Mouse (Mus musculus) MEL (cell line): Measurements from ENCODE around the gene Wasf2. TPM values are rescaled to one million over a fixed set of nuclear protein-coding genes. Genes with fewer than 3 reads are reported as not detected.

Experiments
- DNase-seq: peaks from one replicate; pipeline ENCODE4 v3.0.0; 2011; ENCODE audit warnings: low read depth, low spot score
- H3K27ac ChIP-seq: 2 replicates; pipeline ENCODE4 v1.5.1; 2012; ENCODE audit warnings: low read depth, mild to moderate bottlenecking, control low read depth, low read length, moderate library complexity; ENCODE audit not compliant: control insufficient read depth
- H3K27me3 ChIP-seq, 2 experiments: fragments of 150-350 bp in 1 of 2; sonication (generic) in 1 of 2; 2 replicates each; pipeline ENCODE4 v1.6.1; 2012; ENCODE audit warnings: low read length in 2 of 2, mild to moderate bottlenecking in 2 of 2, improper control_type of control experiment in 1 of 2, moderate library complexity in 1 of 2; ENCODE audit not compliant: insufficient read depth in 2 of 2, control insufficient read depth in 1 of 2
- H3K36me3 ChIP-seq, 2 experiments: 2 replicates each; pipeline ENCODE4 v1.6.1; 2012 to 2014; ENCODE audit warnings: low read length in 2 of 2, improper control_type of control experiment in 1 of 2, inconsistent platforms in 1 of 2, mild to moderate bottlenecking in 1 of 2; ENCODE audit not compliant: insufficient read depth in 2 of 2, control insufficient read depth in 1 of 2
- H3K4me1 ChIP-seq, 2 experiments: fragments of 150-350 bp in 1 of 2; sonication (generic) in 1 of 2; 2 replicates each; pipeline ENCODE4 v1.6.1; 2012; ENCODE audit warnings: low read length in 2 of 2, improper control_type of control experiment in 1 of 2, mild to moderate bottlenecking in 1 of 2; ENCODE audit not compliant: insufficient read depth in 2 of 2, control insufficient read depth in 1 of 2
- H3K4me3 ChIP-seq, 2 experiments: fragments of 150-350 bp in 1 of 2; sonication (generic) in 1 of 2; 2 replicates each; pipeline ENCODE4 v1.5.1; 2012; ENCODE audit warnings: low read depth in 2 of 2, low read length in 2 of 2, mild to moderate bottlenecking in 2 of 2, moderate library complexity in 2 of 2, control low read depth in 1 of 2, improper control_type of control experiment in 1 of 2; ENCODE audit not compliant: control insufficient read depth in 1 of 2, insufficient read depth in 1 of 2
- H3K79me2 ChIP-seq: 2 replicates; pipeline ENCODE4 v1.6.1; 2012; ENCODE audit warnings: mild to moderate bottlenecking, low read length, moderate library complexity; ENCODE audit not compliant: control insufficient read depth, poor library complexity, insufficient read depth
- H3K9ac ChIP-seq: 2 replicates; pipeline ENCODE4 v1.6.1; 2012; ENCODE audit warnings: low read depth, mild to moderate bottlenecking, control low read depth, low read length, moderate library complexity; ENCODE audit not compliant: control insufficient read depth, poor library complexity, severe bottlenecking
- H3K9me3 ChIP-seq: fragments of 150-350 bp; sonication (generic); replicated peaks from 2 replicates; pipeline ENCODE4 v1.6.1; 2012; ENCODE audit warnings: mild to moderate bottlenecking, low read length, improper control_type of control experiment, moderate library complexity; ENCODE audit not compliant: insufficient read depth
- BHLHE40 ChIP-seq: IDR thresholded peaks from 2 replicates; pipeline ENCODE4 v1.6.1; 2012; ENCODE audit warnings: low read depth, mild to moderate bottlenecking, inconsistent platforms, low read length, improper control_type of control experiment, borderline replicate concordance
- GATA1 ChIP-seq: IDR thresholded peaks from 2 replicates; pipeline ENCODE4 v1.6.1; 2011; ENCODE audit warnings: low read depth, low read length, improper control_type of control experiment
- MYC ChIP-seq: IDR thresholded peaks from 2 replicates; pipeline ENCODE4 v1.6.1; 2011; ENCODE audit warnings: low read depth, mild to moderate bottlenecking, low read length, improper control_type of control experiment, moderate library complexity
- NELFE ChIP-seq: IDR thresholded peaks from 2 replicates; pipeline ENCODE4 v1.6.1; 2011; ENCODE audit warnings: low read depth, low read length, improper control_type of control experiment
- NRF1 ChIP-seq: IDR thresholded peaks from 2 replicates; pipeline ENCODE4 v1.6.1; 2014; ENCODE audit warnings: low read depth, mild to moderate bottlenecking, inconsistent platforms, low read length, improper control_type of control experiment, moderate library complexity; ENCODE audit not compliant: poor library complexity, insufficient read depth, severe bottlenecking
- POLR2A ChIP-seq, 2 experiments: IDR thresholded peaks; 2 replicates each; pipeline ENCODE4 v1.6.1; 2011 to 2012; ENCODE audit warnings: low read length in 2 of 2, mild to moderate bottlenecking in 2 of 2, control low read depth in 1 of 2, improper control_type of control experiment in 1 of 2, low read depth in 1 of 2, moderate library complexity in 1 of 2; ENCODE audit not compliant: control insufficient read depth in 1 of 2, insufficient read depth in 1 of 2, poor library complexity in 1 of 2
- RCOR1 ChIP-seq: IDR thresholded peaks from 2 replicates; pipeline ENCODE4 v1.6.1; 2012; ENCODE audit warnings: low read depth, mild to moderate bottlenecking, inconsistent platforms, low read length, improper control_type of control experiment
- SIN3A ChIP-seq: IDR thresholded peaks from 2 replicates; pipeline ENCODE4 v1.6.1; 2012; ENCODE audit warnings: low read length, improper control_type of control experiment, inconsistent platforms
- TAL1 ChIP-seq: IDR thresholded peaks from 2 replicates; pipeline ENCODE4 v1.6.1; 2012; ENCODE audit warnings: mild to moderate bottlenecking, inconsistent platforms, low read length, moderate library complexity, mixed read lengths
- TBP ChIP-seq: IDR thresholded peaks from 2 replicates; pipeline ENCODE4 v1.8.0; 2011; ENCODE audit warnings: low read depth, low read length, improper control_type of control experiment
- USF2 ChIP-seq, 2 experiments: IDR thresholded peaks; 2 replicates each; pipeline ENCODE4 v1.6.1; 2011 to 2012; ENCODE audit warnings: improper control_type of control experiment in 2 of 2, low read length in 2 of 2, borderline replicate concordance in 1 of 2, inconsistent platforms in 1 of 2, low read depth in 1 of 2, mild to moderate bottlenecking in 1 of 2; ENCODE audit not compliant: insufficient read depth in 1 of 2
- polyA plus RNA-seq, 2 experiments: library from polyadenylated mRNA; stranded (reverse) in 1 of 2; unstranded in 1 of 2; fragments of >175 nt in 1 of 2; fragments of >200 nt in 1 of 2; gene quantifications; 2 replicates each; pipeline versions ENCODE4 v1.2.1 to v1.2.4; 2012; ENCODE audit warnings: low replicate concordance in 2 of 2, low read depth in 1 of 2; ENCODE audit not compliant: insufficient read length in 2 of 2, insufficient read depth in 1 of 2, missing spikeins in 1 of 2
- total RNA-seq: library from RNA; depleted of rRNA; stranded (reverse); fragments of 300-350 nt; gene quantifications from 2 replicates; pipeline ENCODE4 v1.2.3, GENCODE M21; 2012

Wasf2 gene
- total and polyA plus RNA-seq, 3 experiments, result 16.4 to 53.7 TPM; not detected in 1

DNA sequence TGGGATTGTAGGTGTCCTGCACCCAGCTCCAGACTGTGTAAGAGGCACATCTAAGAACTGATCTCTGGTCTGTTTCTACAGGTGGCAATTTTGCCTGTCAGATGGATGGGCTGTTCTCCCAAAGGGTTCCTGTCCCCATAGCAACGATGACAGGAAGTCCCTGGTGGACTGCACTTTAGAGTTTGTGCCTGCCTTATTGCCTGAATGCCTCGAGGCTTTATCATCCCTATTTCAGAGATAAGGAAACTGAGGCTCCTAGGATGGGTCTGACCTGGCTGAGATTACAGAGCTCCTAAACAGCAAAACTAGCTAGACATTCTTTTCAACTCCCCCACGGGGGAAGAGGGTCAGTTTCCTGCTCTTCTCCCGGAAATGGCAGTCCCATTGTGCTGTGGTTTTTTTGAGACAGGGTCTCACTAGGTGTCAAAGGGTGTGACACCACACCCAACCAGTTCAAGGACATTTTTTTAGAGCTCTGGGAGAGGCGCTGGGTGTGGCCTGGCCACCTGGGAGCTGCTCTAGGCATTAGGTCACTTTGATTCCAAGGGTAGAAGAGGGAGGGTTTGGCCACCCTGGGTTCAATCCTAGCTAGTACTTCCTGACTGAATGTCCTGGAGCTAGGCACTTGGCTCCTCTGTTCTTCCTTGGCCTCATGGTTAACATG is 8.2 kb upstream of the Wasf2 start:
- Histone ChIP-seq H3K27me3 (0 out of 4 replicates have a peak, but pooled peaks cover 0 to 1% of the 10 kb centered on the region in 2 experiments), H3K4me3 (no peak overlapping the region), H3K9ac (no peak overlapping the region), H3K27ac (no peak overlapping the region), H3K9me3 (no peaks in the 10 kb centered on the region), H3K36me3 (0 out of 4 replicates have a peak, but pooled peaks cover 0 to 3% of the 10 kb centered on the region in 2 experiments), H3K4me1 (peaks cover 0 to 12% of the 10 kb centered on the region in 2 experiments; a peak in 2 of 4 replicates), H3K79me2 (no peaks in the 10 kb centered on the region)
- TF ChIP-seq GATA1, result peak; percentile 56
- no peak for TF ChIP-seq MYC
- 0 out of 2 replicates have a peak, but pooled peaks have one; percentile 24 for TF ChIP-seq RCOR1
- no peak for DNase-seq

DNA sequence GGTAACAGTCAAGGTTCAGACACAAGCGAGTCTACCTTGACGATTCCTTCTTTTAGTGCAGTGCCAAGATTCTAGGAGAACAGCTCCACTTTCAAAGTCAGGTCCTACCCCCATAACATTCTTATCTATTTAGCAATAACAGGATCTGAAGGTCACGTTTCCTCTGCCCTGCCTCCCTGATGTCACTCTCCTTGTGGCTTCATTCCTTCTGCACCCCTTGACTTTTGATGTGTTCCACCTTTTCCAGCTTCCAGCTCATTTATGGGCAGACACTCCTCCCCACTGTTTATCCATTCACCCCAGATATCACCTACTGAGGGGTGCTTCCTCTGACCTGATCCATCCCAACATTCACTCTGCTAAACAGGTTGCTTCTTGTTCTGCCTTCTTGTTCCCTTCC is 3.2 kb upstream of the Wasf2 start:
- no peak for DNase-seq
- no peak overlapping the region for H3K27ac ChIP-seq
- H3K4me3 ChIP-seq, result no peak overlapping the region
- H3K79me2 ChIP-seq, result peaks cover 16% of the 10 kb centered on the region
- peaks cover 0 to 15% of the 10 kb centered on the region in 2 experiments; a peak in 2 of 4 replicates for H3K4me1 ChIP-seq
- peaks cover 0 to 4% of the 10 kb centered on the region in 2 experiments; a peak in 1 of 4 replicates for H3K36me3 ChIP-seq
- no peaks in the 10 kb centered on the region for H3K27me3 ChIP-seq
- 0 out of 2 replicates have a peak, but pooled peaks have one; percentile 22 for TF ChIP-seq GATA1
- no peak for TF ChIP-seq NELFE
- TF ChIP-seq BHLHE40, result peak; percentile 63; the same call in 1 of the 2 replicates
- no peak for TF ChIP-seq TAL1
- TF ChIP-seq SIN3A, result no peak
- H3K9me3 ChIP-seq, result no peaks in the 10 kb centered on the region
- no peak overlapping the region for H3K9ac ChIP-seq

DNA sequence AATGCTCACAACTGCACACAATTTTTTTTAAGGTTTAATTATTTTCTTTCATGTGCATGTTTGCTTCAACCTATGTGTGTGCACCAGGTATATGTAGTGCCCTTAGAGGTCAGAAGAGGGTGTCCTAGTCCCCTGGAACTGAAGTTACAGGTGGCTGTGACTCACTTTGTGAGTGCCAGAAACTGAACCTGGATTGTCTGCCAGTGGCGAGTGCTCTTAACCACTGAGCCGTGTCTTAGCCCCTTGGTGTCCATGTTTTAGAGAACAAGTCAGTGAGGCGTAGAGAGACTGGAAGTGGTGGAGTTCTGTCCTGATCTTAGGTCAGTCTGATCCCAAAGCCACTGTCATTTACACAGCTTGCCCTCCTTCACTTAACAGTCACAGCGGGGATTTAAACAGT is 2.4 kb upstream of the Wasf2 start:
- Histone ChIP-seq H3K9me3 (no peaks in the 10 kb centered on the region), H3K36me3 (peaks cover 0 to 7% of the 10 kb centered on the region in 2 experiments; a peak in 1 of 4 replicates), H3K27ac (no peak overlapping the region), H3K4me3 (no peak overlapping the region), H3K79me2 (peaks cover 22% of the 10 kb centered on the region), H3K9ac (no peak overlapping the region), H3K27me3 (no peaks in the 10 kb centered on the region), H3K4me1 (peaks cover 0 to 12% of the 10 kb centered on the region in 2 experiments; a peak in 2 of 4 replicates)
- DNase-seq, result no peak
- no peak for TF ChIP-seq POLR2A (IDR thresholded peaks at IDR 0.05; ENCODE audit: control insufficient read depth in 1 of 2, insufficient read depth in 1 of 2, low read depth in 1 of 2, low read length in 2 of 2, poor library complexity in 1 of 2)
- no peak for TF ChIP-seq USF2 (IDR thresholded peaks at IDR 0.05; ENCODE audit: borderline replicate concordance in 1 of 2, insufficient read depth in 1 of 2, low read depth in 1 of 2, low read length in 2 of 2)
- no peak for TF ChIP-seq TBP
- no peak for TF ChIP-seq NRF1
